Mouse (Mus musculus): ENCODE measurements around the gene Pdzd2.

Pdzd2 gene

DNA sequence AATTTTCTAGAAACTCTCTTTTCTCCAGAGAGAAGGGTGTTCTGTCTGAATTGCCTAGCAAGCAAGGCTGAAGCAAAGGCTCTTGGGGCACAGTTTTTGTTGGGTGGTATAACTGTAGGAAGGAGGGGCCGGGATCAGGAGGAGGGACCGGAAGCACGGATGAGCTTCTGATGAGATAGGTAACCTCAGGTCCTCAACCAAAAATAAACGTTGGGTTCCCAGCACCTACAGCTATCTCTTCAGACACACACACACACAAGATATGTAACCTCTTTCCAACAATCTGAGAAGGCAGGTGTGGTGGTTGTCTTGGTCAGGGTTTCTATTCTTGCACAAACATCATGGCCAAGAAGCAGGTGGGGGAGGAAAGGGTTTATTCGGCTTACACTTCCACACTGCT, 422.4 kb downstream of the Pdzd2 start:
- ChIA-PET CTCF (no interaction called here), POLR2A (interaction anchor here in 1 of 4 experiments (1.0 kb wide), 1 partner anchor 9 kb away, joined by 3 read pairs; no protein-coding TSS in a partner anchor)

DNA sequence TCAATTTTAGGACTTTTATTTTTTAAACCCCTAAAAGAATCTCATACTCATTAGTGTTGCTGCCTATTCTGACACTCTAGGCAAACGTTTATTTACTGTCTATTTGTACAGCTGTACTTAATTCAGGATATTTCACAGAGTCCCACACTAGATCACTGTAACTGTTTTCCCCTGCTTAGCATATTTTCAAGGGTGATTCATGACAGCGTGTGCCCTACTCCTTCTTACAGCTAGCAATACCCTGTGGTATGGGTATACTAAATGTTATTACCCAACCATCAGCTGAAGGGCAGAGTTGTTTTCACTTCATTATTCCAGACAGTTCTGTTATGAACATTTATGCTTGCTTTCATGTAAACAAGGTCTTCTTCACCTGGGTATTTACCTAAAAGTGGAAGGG, 423.7 kb downstream of the Pdzd2 start:
- POLR2A ChIA-PET = interaction anchor here in 2 of 4 experiments (0.5 to 3.1 kb wide), 4 partner anchors 10 to 544 kb away, joined by 3 to 14 read pairs (median 4); no protein-coding TSS in a partner anchor
- CTCF ChIA-PET = interaction anchor here in 1 of 4 experiments (0.6 kb wide), 2 partner anchors 46 to 263 kb away, joined by 3 to 6 read pairs; no protein-coding TSS in a partner anchor

DNA sequence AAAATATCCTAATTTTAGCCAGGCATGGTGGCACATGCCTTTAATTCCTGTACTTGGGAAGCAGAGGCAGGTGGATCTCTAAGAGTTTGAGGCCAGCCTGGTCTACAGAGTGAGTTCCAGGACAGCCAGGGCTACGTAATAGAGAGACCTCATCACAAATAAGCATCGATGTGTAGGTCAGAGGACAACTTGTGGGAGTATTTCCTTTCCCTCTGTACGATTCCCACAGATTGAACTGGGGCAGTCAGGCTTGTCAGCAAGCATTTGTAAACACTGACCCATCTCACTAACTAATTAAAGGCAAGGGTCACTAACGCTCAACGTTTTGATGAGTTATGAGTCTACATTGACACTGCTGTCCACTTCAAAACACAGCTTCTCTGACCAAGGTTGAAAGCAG, 425.1 kb downstream of the Pdzd2 start:
- ChIA-PET CTCF (interaction anchor here in 1 of 4 experiments (1.0 kb wide), 1 partner anchor 47 kb away, joined by 3 read pairs; no protein-coding TSS in a partner anchor), POLR2A (interaction anchor here in 3 of 4 experiments (0.7 to 3.1 kb wide), 7 partner anchors 8 to 46 kb away, joined by 3 to 14 read pairs (median 4); no protein-coding TSS in a partner anchor)

DNA sequence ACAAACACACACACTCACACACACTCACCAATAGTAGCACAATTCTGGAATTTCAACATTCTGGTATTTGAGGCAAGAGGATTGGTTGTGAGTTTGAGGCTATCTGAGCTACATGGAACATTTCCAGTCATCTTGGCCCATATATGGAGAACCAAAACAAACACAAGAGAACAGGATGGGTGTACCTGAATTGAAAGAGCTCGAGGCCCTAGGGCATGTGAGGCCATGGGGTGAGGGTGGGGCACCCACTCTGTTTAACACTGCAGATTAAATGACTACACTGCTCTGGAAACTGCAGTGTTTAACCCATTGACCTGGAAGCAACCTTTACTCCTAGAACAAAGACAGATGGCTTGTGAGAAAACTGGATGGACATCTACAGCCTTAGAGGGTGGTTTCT, 426.5 kb downstream of the Pdzd2 start:
- CTCF ChIA-PET = interaction anchor here in 1 of 4 experiments (0.6 kb wide), 1 partner anchor 39 kb away, joined by 5 read pairs; no protein-coding TSS in a partner anchor
- POLR2A ChIA-PET = interaction anchor here in 3 of 4 experiments (1.1 to 3.1 kb wide), 12 partner anchors 8 to 117 kb away, joined by 3 to 14 read pairs (median 4); partner anchors contain the start of genes 1810049J17Rik (in 1 of the 3) and Golph3 (in 1 of the 3)

DNA sequence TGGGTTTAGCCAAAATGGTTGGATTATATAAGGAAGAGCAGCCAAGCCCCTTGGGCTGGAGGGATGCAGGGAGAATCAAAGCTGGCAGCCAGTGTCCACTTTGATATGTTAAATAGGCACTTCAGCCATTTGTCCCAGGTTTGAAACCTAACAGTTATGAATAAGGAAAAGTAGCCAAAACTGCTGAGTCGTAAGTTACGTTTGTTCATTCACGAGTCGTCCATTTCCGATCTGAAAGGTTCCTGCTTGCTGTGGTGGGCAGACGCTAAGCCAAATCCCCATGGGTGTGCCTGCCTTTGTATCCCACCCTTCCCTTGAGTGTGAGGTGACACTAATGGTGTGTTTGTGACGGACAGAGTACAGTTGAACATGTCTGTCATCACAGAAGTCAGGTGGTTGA, 428.3 kb downstream of the Pdzd2 start:
- POLR2A ChIA-PET = interaction anchor here in 3 of 4 experiments (0.7 to 4.7 kb wide), 4 partner anchors 9 to 37 kb away, joined by 4 to 19 read pairs (median 4); partner anchors contain the start of genes Golph3 (in 3 of the 3) and 1810049J17Rik (in 1 of the 3)

DNA sequence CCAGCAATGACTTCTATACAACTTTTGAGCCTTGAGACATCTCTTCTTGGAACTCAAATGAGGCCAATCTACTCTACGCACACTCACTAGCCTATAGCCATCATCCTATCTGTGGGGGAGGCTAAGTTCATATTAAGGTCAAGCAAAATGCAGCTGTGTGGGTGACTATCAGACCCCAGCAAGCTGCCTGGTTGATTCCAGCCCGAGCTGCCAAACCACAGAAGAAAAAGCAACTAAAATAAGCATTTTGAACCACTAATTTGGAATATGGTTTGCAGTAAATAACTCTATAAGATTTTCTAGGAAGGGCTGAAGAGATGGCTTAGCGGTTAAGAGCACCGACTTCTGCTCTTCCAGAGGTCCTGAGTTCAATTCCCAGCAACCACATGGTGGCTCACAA, 429.0 kb downstream of the Pdzd2 start:
- POLR2A ChIA-PET = interaction anchor here in 3 of 4 experiments (2.2 to 4.7 kb wide), 3 partner anchors 10 kb away, joined by 5 to 19 read pairs (median 14); partner anchors contain the start of genes Golph3 (in 3 of the 3) and 1810049J17Rik (in 2 of the 3)
- CTCF ChIA-PET = no interaction called here

More for the DNA sequence above, 428.3 kb downstream of the Pdzd2 start:
- CTCF ChIA-PET = interaction anchor here in 1 of 4 experiments (0.6 kb wide), 1 partner anchor 59 kb away, joined by 3 read pairs; no protein-coding TSS in a partner anchor
